Mouse (Mus musculus) heart, postnatal 0 days (tissue): ENCODE measurements around the gene Prelid3b.

ENCODE experiments used
- CTCF ChIP-seq: IDR thresholded peaks from 2 replicates; pipeline ENCODE4 v1.5.1; 2016; ENCODE audit warnings: antibody characterized with exemption, control low read depth, low read depth
- EP300 ChIP-seq: IDR thresholded peaks from 2 replicates; pipeline ENCODE4 v1.6.1; 2016; ENCODE audit warnings: antibody characterized with exemption, low read depth

DNA sequence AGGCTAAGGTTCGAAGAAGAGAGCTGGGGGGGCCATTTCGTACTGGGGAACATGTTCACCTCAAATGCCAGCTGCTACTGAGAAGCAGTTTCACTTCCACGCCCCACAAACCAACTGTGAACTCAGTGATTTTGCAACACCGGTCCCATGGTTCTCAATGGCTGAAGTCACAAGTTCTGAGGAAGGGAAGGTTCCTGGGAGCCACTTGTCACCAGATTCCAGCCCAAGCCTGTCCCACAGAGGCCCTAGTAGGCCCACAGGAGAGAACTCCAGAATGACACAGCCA, 35.2 kb downstream of the Prelid3b start:
- TF ChIP-seq EP300 (no peak), CTCF (no peak)
